In the genomic region with DNA sequence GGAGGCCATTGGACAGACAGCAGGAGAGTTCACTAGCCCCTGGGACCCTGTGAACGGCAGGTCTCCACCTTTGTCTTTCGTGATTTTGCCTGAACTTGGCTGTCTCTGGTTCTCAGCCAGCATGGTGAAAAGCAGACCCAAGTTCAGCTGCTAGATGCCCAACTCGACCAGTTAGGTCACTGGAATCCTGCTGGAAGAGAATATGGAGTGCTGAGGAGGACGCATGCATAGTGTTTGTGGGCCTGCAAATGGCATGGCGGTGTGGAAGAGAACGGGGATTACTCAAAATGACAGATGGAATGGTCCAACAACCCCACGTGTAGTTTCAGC, we compare ENCODE assay signal across 23 mouse cellular contexts. TPM values are rescaled to one million over a fixed set of nuclear protein-coding genes. Genes with fewer than 3 reads are reported as not detected.
DNase-seq lines count a peak whose midpoint lies in the region; ATAC-seq and TF ChIP-seq lines count a peak whose summit lies in the region.
"Had no signal": no experiment of that assay in that cellular context is flagged by ENCODE, and none has a peak within 500 bp of the region (broad histone marks: within the 10 kb centered on the region; RNA-seq: fewer than 3 reads in every experiment).

No protein-coding gene starts in this region.

- H3K27ac ChIP-seq in heart, embryonic 14.5 days (replicated peaks in 1 of 2; ENCODE audit: control insufficient read depth in 1 of 2, insufficient read depth in 1 of 2, low read depth in 2 of 2, low read length in 2 of 2): peak overlapping the region; percentile 66 to 91
- peak overlapping the region; percentile 8; the same call in 1 of the 2 replicates for H3K27ac ChIP-seq in liver, adult 2 months (replicated peaks; ENCODE audit: insufficient read depth, low read depth, low read length)
- no peak overlapping the region for H3K27ac ChIP-seq in liver, embryonic 12.5 days
- H3K27ac ChIP-seq in midbrain, embryonic 11.5 days (ENCODE audit: low read depth, low read length): no peak overlapping the region
- H3K27ac ChIP-seq in midbrain, embryonic 13.5 days: no peak overlapping the region
- no peak overlapping the region for H3K27ac ChIP-seq in forebrain, embryonic 16.5 days (ENCODE audit: low read length)
- H3K27ac ChIP-seq: forebrain, embryonic 15.5 days; hindbrain, embryonic 15.5 days; intestine, embryonic 15.5 days; limb, embryonic 13.5 days; stomach, embryonic 15.5 days had no signal

- ATAC-seq in heart, embryonic 14.5 days (ENCODE audit: insufficient number of reproducible peaks, insufficient read depth, low FRiP score, low read depth): no peak
- no peak for ATAC-seq in liver, embryonic 12.5 days
- ATAC-seq in midbrain, embryonic 11.5 days (ENCODE audit: low FRiP score): no peak
- ATAC-seq in midbrain, embryonic 13.5 days: no peak
- ATAC-seq in forebrain, embryonic 16.5 days: no peak
- ATAC-seq: forebrain, embryonic 15.5 days; intestine, embryonic 15.5 days had no signal

- H3K4me1 ChIP-seq in heart, embryonic 14.5 days (ENCODE audit: control insufficient read depth in 2 of 2, insufficient read depth in 2 of 2, low read length in 2 of 2): peaks cover 20 to 22% of the 10 kb centered on the region in 2 experiments
- peaks cover 2% of the 10 kb centered on the region for H3K4me1 ChIP-seq in liver, adult 2 months (ENCODE audit: control insufficient read depth, insufficient read depth, low read length)
- peaks cover 23% of the 10 kb centered on the region for H3K4me1 ChIP-seq in liver, embryonic 12.5 days
- H3K4me1 ChIP-seq in midbrain, embryonic 11.5 days (ENCODE audit: control insufficient read depth, insufficient read depth, low read length): no peaks in the 10 kb centered on the region
- H3K4me1 ChIP-seq in midbrain, embryonic 13.5 days (replicated peaks): no peaks in the 10 kb centered on the region
- H3K4me1 ChIP-seq in forebrain, embryonic 16.5 days (replicated peaks; ENCODE audit: control insufficient read depth, insufficient read depth, low read length): no peaks in the 10 kb centered on the region
- H3K4me1 ChIP-seq: forebrain, embryonic 15.5 days; hindbrain, embryonic 15.5 days; intestine, embryonic 15.5 days; limb, embryonic 13.5 days; stomach, embryonic 15.5 days had no signal

- H3K9me3 ChIP-seq in heart, embryonic 14.5 days (ENCODE audit: control insufficient read depth, low read length): no peaks in the 10 kb centered on the region
- H3K9me3 ChIP-seq in liver, embryonic 12.5 days (replicated peaks): no peaks in the 10 kb centered on the region
- H3K9me3 ChIP-seq in midbrain, embryonic 11.5 days (ENCODE audit: control insufficient read depth, low read length): no peaks in the 10 kb centered on the region
- H3K9me3 ChIP-seq in midbrain, embryonic 13.5 days: no peaks in the 10 kb centered on the region
- H3K9me3 ChIP-seq in forebrain, embryonic 16.5 days (ENCODE audit: control insufficient read depth, low read length): no peaks in the 10 kb centered on the region
- H3K9me3 ChIP-seq: forebrain, embryonic 15.5 days; hindbrain, embryonic 15.5 days; intestine, embryonic 15.5 days; limb, embryonic 13.5 days; stomach, embryonic 15.5 days had no signal

- H3K4me3 ChIP-seq in heart, embryonic 14.5 days (ENCODE audit: control insufficient read depth in 1 of 2, insufficient read depth in 1 of 2, low read depth in 1 of 2, low read length in 2 of 2): no peak overlapping the region
- no peak overlapping the region for H3K4me3 ChIP-seq in liver, adult 2 months (ENCODE audit: insufficient read depth, low read depth, low read length)
- no peak overlapping the region for H3K4me3 ChIP-seq in liver, embryonic 12.5 days
- H3K4me3 ChIP-seq in midbrain, embryonic 11.5 days (ENCODE audit: low read depth, low read length): no peak overlapping the region
- no peak overlapping the region for H3K4me3 ChIP-seq in midbrain, embryonic 13.5 days (replicated peaks)
- H3K4me3 ChIP-seq in forebrain, embryonic 16.5 days (replicated peaks; ENCODE audit: low read length): no peak overlapping the region
- H3K4me3 ChIP-seq: forebrain, embryonic 15.5 days; hindbrain, embryonic 15.5 days; intestine, embryonic 15.5 days; limb, embryonic 13.5 days; stomach, embryonic 15.5 days had no signal

- H3K36me3 ChIP-seq in heart, embryonic 14.5 days (ENCODE audit: control insufficient read depth, insufficient read depth, low read length): no peaks in the 10 kb centered on the region
- H3K36me3 ChIP-seq in liver, adult 2 months (ENCODE audit: control insufficient read depth, insufficient read depth, low read length): no peaks in the 10 kb centered on the region
- no peaks in the 10 kb centered on the region for H3K36me3 ChIP-seq in liver, embryonic 12.5 days
- no peaks in the 10 kb centered on the region for H3K36me3 ChIP-seq in midbrain, embryonic 11.5 days (ENCODE audit: control insufficient read depth, insufficient read depth, low read length)
- no peaks in the 10 kb centered on the region for H3K36me3 ChIP-seq in midbrain, embryonic 13.5 days
- H3K36me3 ChIP-seq in forebrain, embryonic 16.5 days (ENCODE audit: control insufficient read depth, insufficient read depth): no peaks in the 10 kb centered on the region
- H3K36me3 ChIP-seq: forebrain, embryonic 15.5 days; hindbrain, embryonic 15.5 days; intestine, embryonic 15.5 days; limb, embryonic 13.5 days; stomach, embryonic 15.5 days had no signal

- no peak for TF ChIP-seq CTCF in liver, adult 2 months (IDR thresholded peaks at IDR 0.05; ENCODE audit: low read depth, low read length)

- H3K9ac ChIP-seq in heart, embryonic 14.5 days (ENCODE audit: low read length): no peak overlapping the region
- H3K9ac ChIP-seq in liver, adult 2 months (ENCODE audit: low read depth, low read length): no peak overlapping the region
- H3K9ac ChIP-seq in liver, embryonic 12.5 days: no peak overlapping the region
- H3K9ac ChIP-seq in midbrain, embryonic 11.5 days (ENCODE audit: low read length): no peak overlapping the region
- H3K9ac ChIP-seq in midbrain, embryonic 13.5 days (replicated peaks): no peak overlapping the region
- H3K9ac ChIP-seq in forebrain, embryonic 16.5 days (replicated peaks; ENCODE audit: low read depth, low read length): no peak overlapping the region
- H3K9ac ChIP-seq: forebrain, embryonic 15.5 days; hindbrain, embryonic 15.5 days; intestine, embryonic 15.5 days; limb, embryonic 13.5 days; stomach, embryonic 15.5 days had no signal

- H3K27me3 ChIP-seq in heart, embryonic 14.5 days (ENCODE audit: control insufficient read depth, insufficient read depth, low read length): no peaks in the 10 kb centered on the region
- H3K27me3 ChIP-seq in liver, adult 2 months (ENCODE audit: control insufficient read depth, insufficient read depth, low read length): no peaks in the 10 kb centered on the region
- peaks cover 5% of the 10 kb centered on the region; the same call in 1 of the 2 replicates for H3K27me3 ChIP-seq in liver, embryonic 12.5 days (replicated peaks)
- no peaks in the 10 kb centered on the region for H3K27me3 ChIP-seq in midbrain, embryonic 11.5 days (ENCODE audit: control insufficient read depth, insufficient read depth, low read length)
- no peaks in the 10 kb centered on the region for H3K27me3 ChIP-seq in midbrain, embryonic 13.5 days
- no peaks in the 10 kb centered on the region for H3K27me3 ChIP-seq in forebrain, embryonic 16.5 days (replicated peaks; ENCODE audit: control insufficient read depth, insufficient read depth, low read length)
- H3K27me3 ChIP-seq: forebrain, embryonic 15.5 days; hindbrain, embryonic 15.5 days; intestine, embryonic 15.5 days; limb, embryonic 13.5 days; stomach, embryonic 15.5 days had no signal

- WGBS in heart, embryonic 14.5 days: 65% methylated on average over 7 of the region's 7 CpGs
- 83% methylated on average over 7 of the region's 7 CpGs for WGBS in liver, adult 2 months
- 62% methylated on average over 7 of the region's 7 CpGs for WGBS in liver, embryonic 12.5 days (ENCODE audit: insufficient replicate concordance)
- 72% methylated on average over 7 of the region's 7 CpGs for WGBS in midbrain, embryonic 11.5 days
- 72% methylated on average over 7 of the region's 7 CpGs for WGBS in midbrain, embryonic 13.5 days
- 72% methylated on average over 7 of the region's 7 CpGs for WGBS in forebrain, embryonic 16.5 days

- no peak for DNase-seq in heart, adult 9 months (ENCODE audit: low spot score in 2 of 2)
- DNase-seq in liver, adult 2 months (ENCODE audit: extremely low read depth, low read depth, low spot score): no peak
- peak; percentile 60 for DNase-seq in midbrain, embryonic 11.5 days (ENCODE audit: low spot score, missing footprints)
- DNase-seq: adrenal gland, postnatal 25 days; cerebellum, adult 11-12 months; cerebellum, postnatal 25 days; embryo, embryonic 11 days; kidney, postnatal 25 days; layer of hippocampus, adult 9-11 months; lung, adult 2 months; right cerebral cortex, postnatal 25 days; thymus, adult 18-20 months had no signal

- TF ChIP-seq POLR2A in liver, adult 2 months (IDR thresholded peaks at IDR 0.05; ENCODE audit: extremely low read depth, insufficient read depth, low read length): no peak

- H3K4me2 ChIP-seq in heart, embryonic 14.5 days (ENCODE audit: low read length): no peak overlapping the region
- H3K4me2 ChIP-seq in liver, embryonic 12.5 days: no peak overlapping the region
- no peak overlapping the region for H3K4me2 ChIP-seq in midbrain, embryonic 11.5 days
- no peak overlapping the region for H3K4me2 ChIP-seq in midbrain, embryonic 13.5 days (replicated peaks)
- H3K4me2 ChIP-seq in forebrain, embryonic 16.5 days (ENCODE audit: low read length): no peak overlapping the region
- H3K4me2 ChIP-seq: forebrain, embryonic 15.5 days; hindbrain, embryonic 15.5 days; intestine, embryonic 15.5 days; limb, embryonic 13.5 days; stomach, embryonic 15.5 days had no signal

- H3K79me2 ChIP-seq in liver, adult 2 months (ENCODE audit: control insufficient read depth, insufficient read depth, low read length): no peaks in the 10 kb centered on the region

RNA-seq across cellular contexts. Expression of gene Scgb3a1, which starts 4.0 kb away (rescaled TPM):
- polyA plus RNA-seq in heart, embryonic 14.5 days (2014; fragmentation: Nextera tagmentation; extraction: Ambion mirVana): 0.78 and 1.1 TPM in 2 replicates
- total RNA-seq in liver, adult 2 months (2014; rRNA removed): not detected in 2 replicates
- polyA plus RNA-seq in liver, adult 2 months (2012; rRNA removed): 0.22 TPM in 1 of 2 replicates, not detected in the other
- not detected in 2 replicates for polyA plus RNA-seq in liver, embryonic 12.5 days (2016; fragmentation: Nextera tagmentation; extraction: Ambion mirVana)
- polyA plus RNA-seq in midbrain, embryonic 11.5 days (2014; fragmentation: Nextera tagmentation; extraction: Ambion mirVana): not detected in 2 replicates
- polyA plus RNA-seq in midbrain, embryonic 13.5 days (2015; fragmentation: Nextera tagmentation; extraction: Ambion mirVana): not detected in 2 replicates
- polyA plus RNA-seq in forebrain, embryonic 16.5 days (2015; fragmentation: Nextera tagmentation; extraction: Ambion mirVana): not detected in 2 replicates
- total RNA-seq: adrenal gland, postnatal 25 days; G1E had no signal
- polyA plus RNA-seq: embryonic facial prominence, embryonic 14.5 days; forebrain, embryonic 15.5 days; G1E; intestine, embryonic 15.5 days; limb, embryonic 13.5 days; stomach, embryonic 15.5 days had no signal

RNA-seq across cellular contexts. Expression of gene Flt4, which starts 50.4 kb away (rescaled TPM):
- polyA plus RNA-seq in heart, embryonic 14.5 days (2014; fragmentation: Nextera tagmentation; extraction: Ambion mirVana): 9.3 and 10.0 TPM in 2 replicates
- 7.8 and 13.6 TPM in 2 replicates for total RNA-seq in liver, adult 2 months (2014; rRNA removed)
- polyA plus RNA-seq in liver, adult 2 months (2012; rRNA removed): 7.5 and 9.8 TPM in 2 replicates
- polyA plus RNA-seq in liver, embryonic 12.5 days (2016; fragmentation: Nextera tagmentation; extraction: Ambion mirVana): 4.7 and 4.8 TPM in 2 replicates
- polyA plus RNA-seq in midbrain, embryonic 11.5 days (2014; fragmentation: Nextera tagmentation; extraction: Ambion mirVana): 2.4 and 2.6 TPM in 2 replicates
- 1.2 and 1.8 TPM in 2 replicates for polyA plus RNA-seq in midbrain, embryonic 13.5 days (2015; fragmentation: Nextera tagmentation; extraction: Ambion mirVana)
- polyA plus RNA-seq in forebrain, embryonic 16.5 days (2015; fragmentation: Nextera tagmentation; extraction: Ambion mirVana): 1.4 and 1.7 TPM in 2 replicates

RNA-seq across cellular contexts. Expression of gene Cnot6, which starts 53.1 kb away (rescaled TPM):
- 38.7 and 42.4 TPM in 2 replicates for polyA plus RNA-seq in heart, embryonic 14.5 days (2014; fragmentation: Nextera tagmentation; extraction: Ambion mirVana)
- total RNA-seq in liver, adult 2 months (2014; rRNA removed): 20.7 and 22.8 TPM in 2 replicates
- 6.0 and 6.4 TPM in 2 replicates for polyA plus RNA-seq in liver, adult 2 months (2012; rRNA removed)
- 40.2 and 44.7 TPM in 2 replicates for polyA plus RNA-seq in liver, embryonic 12.5 days (2016; fragmentation: Nextera tagmentation; extraction: Ambion mirVana)
- polyA plus RNA-seq in midbrain, embryonic 11.5 days (2014; fragmentation: Nextera tagmentation; extraction: Ambion mirVana): 55.9 and 60.1 TPM in 2 replicates
- 65.6 and 65.8 TPM in 2 replicates for polyA plus RNA-seq in midbrain, embryonic 13.5 days (2015; fragmentation: Nextera tagmentation; extraction: Ambion mirVana)
- 55.1 and 68.1 TPM in 2 replicates for polyA plus RNA-seq in forebrain, embryonic 16.5 days (2015; fragmentation: Nextera tagmentation; extraction: Ambion mirVana)

Comparison
In these comparisons a context has a peak if more than half of its experiments do, and no peak if none do; other contexts are left out.
1. H3K27ac ChIP-seq: peak in heart, embryonic 14.5 days (2 of 2) and liver, adult 2 months (single experiment); none in liver, embryonic 12.5 days (single experiment), midbrain, embryonic 11.5 days (single experiment), midbrain, embryonic 13.5 days (single experiment) and forebrain, embryonic 16.5 days (single experiment).